Mouse (Mus musculus) heart, postnatal 0 days (tissue): ENCODE measurements around the gene Ndufv2.
A peak's percentile ranks its signal among the peaks of the same experiment; 100 is the strongest.

ENCODE experiments used
- CTCF ChIP-seq: IDR thresholded peaks from 2 replicates; pipeline ENCODE4 v1.5.1; 2016; ENCODE audit warnings: antibody characterized with exemption, control low read depth, low read depth
- EP300 ChIP-seq: IDR thresholded peaks from 2 replicates; pipeline ENCODE4 v1.6.1; 2016; ENCODE audit warnings: antibody characterized with exemption, low read depth

- peak; percentile 76 for TF ChIP-seq CTCF
- TF ChIP-seq EP300: peak; percentile 52; the same call in 1 of the 2 replicates
These were observed at the start of gene Ndufv2 for GRCm38 (mm10) chr17:66101380-66102330.
